Mouse (Mus musculus) 3T3-L1 (cell line): ENCODE measurements around the gene Kri1.
"Not testable (repeated sequence)": the region's sequence is repeated elsewhere in the genome, so short reads cannot be mapped to it uniquely, and the experiment has no call there.

Experiments
- DNase-seq: peaks from one replicate; pipeline ENCODE4 v3.0.0-alpha.2; 2015; ENCODE audit warnings: low read depth, low spot score

Kri1 gene

DNA sequence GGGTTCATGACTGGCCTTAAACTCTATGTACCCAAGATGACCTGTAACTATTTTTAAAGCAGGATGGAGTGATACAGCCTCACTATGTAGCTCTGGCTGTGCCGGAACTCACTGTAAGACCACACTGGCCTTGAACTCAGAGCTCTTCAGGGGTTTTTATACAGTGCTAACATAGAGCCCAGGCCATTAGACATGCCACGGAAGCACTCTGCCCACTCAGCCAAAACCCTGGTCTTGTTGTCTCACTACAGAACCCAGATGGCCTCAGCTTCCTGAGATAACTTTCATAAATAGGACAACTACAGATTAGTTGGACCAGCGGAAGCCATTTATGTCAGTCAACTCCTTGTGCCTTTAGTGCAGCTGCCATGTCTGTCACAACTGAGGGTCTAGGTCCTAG, 13.4 kb downstream of the Kri1 start:
- no peak for DNase-seq

GRCm38 (mm10) chr9:21273520-21274228, 14.1 kb downstream of the Kri1 start:
- DNase-seq = no peak

DNA sequence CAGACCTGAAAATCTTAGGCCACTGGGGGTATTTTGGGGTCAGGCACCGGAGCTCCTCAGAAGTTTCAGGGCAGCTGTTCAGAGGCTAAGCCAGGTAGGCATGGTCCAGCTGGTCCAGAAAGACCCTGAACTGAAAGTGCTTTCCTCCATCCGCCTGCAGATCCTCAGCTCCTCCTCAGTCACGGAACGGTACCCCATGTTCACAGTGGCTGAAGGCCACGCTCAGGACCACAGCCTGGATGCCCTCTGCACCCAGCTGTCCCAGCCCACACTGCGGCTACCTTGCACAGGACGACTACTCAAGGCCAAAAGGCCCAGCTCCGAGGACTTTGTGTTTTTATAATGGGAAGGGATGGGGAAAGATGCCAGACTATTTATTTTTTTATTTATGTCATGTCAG, 14.7 kb downstream of the Kri1 start:
- DNase-seq = no peak

DNA sequence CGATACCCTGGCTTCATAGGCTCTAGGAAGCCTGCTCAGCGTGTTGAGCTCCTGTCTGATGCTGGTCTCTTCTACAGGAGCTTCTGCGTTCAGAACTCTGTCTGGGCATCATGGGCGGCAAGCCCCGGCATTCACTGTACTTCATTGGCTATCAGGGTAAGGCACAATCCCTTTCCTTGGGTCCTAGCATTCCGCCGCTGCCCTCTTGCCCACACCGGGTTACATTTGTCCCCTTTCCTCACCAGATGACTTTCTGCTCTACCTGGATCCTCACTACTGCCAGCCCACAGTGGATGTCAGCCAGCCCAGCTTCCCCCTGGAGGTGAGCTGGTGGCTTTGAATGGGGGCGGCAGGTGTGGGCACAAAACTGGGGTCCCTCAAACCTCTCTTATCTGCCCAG, 15.4 kb downstream of the Kri1 start:
- no peak for DNase-seq

GRCm38 (mm10) chr9:21269590-21269989, 18.2 kb downstream of the Kri1 start:
- DNase-seq = not testable (repeated sequence)

DNA sequence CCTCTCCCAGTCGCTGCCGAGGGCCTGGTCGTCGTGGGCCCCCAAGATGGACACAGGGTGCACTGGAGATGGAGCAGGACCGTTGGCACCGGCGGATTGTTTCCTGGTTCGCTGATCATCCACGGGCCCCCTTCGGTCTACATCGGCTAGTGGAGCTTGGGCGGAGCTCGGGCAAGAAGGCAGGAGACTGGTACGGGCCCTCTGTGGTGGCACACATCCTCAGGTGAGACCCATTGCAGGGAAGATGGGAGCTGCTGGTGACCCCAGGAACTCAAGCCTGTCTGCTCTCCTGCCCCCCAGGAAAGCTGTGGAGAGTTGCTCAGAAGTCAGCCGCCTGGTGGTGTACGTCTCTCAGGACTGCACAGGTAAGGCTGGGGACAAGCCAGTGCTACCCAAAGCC, 19.5 kb downstream of the Kri1 start:
- no peak for DNase-seq

DNA sequence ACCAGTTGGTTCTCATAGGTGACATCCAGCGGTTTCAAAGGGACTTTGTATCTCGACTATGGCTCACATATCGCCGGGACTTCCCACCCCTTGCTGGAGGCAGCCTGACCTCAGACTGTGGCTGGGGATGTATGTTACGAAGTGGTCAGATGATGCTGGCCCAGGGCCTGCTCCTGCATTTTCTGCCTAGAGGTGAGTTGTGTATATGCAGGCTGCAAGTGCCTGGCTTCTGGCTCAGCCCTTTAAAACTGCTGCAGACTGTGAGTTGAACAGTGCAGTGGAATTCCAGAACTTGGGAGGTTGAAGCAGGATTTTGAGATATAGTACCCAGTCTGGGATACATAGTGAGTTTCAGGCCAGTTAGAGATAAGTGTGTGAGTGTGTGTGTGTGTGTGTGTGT, 20.9 kb downstream of the Kri1 start:
- peak; percentile 53 for DNase-seq

- peak; percentile 13 for DNase-seq
Measured at GRCm38 (mm10) chr9:21265611-21266010, 22.2 kb downstream of the Kri1 start.

- DNase-seq = peak; percentile 99
Measured at GRCm38 (mm10) chr9:21265000-21265561, 22.7 kb downstream of the Kri1 start, which contains the start of gene Atg4d. Atg4d (plus strand) TSS chr9:21265293.

GRCm38 (mm10) chr9:21264272-21264999, 23.3 kb downstream of the Kri1 start:
- peak; percentile 10 for DNase-seq

DNA sequence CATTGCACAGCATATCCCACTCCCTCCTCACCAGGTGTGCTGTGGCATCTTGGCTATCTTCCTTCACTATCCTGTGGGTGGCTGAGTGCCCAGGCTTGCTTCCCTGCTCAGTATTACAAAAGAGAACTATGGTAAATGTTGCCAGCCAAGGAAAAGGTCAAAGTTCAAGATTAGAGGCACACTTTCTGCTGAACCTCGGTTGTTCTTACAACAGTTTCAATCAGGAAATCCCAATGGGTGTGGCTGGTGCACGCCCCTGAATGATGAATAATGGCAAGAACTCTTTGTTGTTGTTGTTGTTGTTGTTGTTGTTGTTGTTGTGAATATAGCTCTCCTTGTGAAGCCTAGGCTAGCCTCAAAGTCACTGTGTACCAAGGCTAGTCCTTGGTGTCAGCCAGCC, 25.9 kb downstream of the Kri1 start:
- peak; percentile 26 for DNase-seq

- DNase-seq = peak; percentile 84
Measured at GRCm38 (mm10) chr9:21260491-21261040, 27.2 kb downstream of the Kri1 start.

GRCm38 (mm10) chr9:21256349-21256748, 31.4 kb downstream of the Kri1 start:
- not testable (repeated sequence) for DNase-seq

DNA sequence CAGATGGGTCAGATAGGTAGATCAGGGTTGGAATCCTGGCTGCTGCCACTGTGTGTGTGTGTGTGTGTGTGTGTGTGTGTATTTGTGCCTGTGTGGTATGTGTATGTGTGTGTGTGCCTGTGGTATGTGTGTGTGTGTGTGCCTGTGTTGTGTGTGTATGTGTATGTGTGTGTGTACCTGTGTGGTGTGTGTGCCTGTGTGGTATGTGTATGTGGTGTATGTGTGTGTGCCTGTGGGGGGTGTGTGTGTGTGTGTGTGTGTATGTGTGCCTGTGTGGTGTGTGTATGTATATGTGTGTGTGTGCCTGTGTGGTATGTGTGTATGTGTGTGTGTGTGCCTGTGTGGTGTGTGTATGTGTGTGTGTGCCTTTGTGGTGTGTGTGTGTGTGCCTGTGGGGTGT, 33.1 kb downstream of the Kri1 start:
- DNase-seq = no peak

- no peak for DNase-seq
Measured at GRCm38 (mm10) chr9:21251116-21251735, 36.5 kb downstream of the Kri1 start.

- no peak for DNase-seq
Measured at GRCm38 (mm10) chr9:21250509-21250908, 37.3 kb downstream of the Kri1 start.

- DNase-seq = no peak
Measured at GRCm38 (mm10) chr9:21249629-21250508, 37.9 kb downstream of the Kri1 start.

- DNase-seq = no peak
Measured at GRCm38 (mm10) chr9:21248326-21248725, 39.4 kb downstream of the Kri1 start, which contains the start of gene S1pr5. S1pr5 (minus strand) TSS chr9:21248443.

- DNase-seq = no peak
Measured at GRCm38 (mm10) chr9:21246342-21246741, 41.4 kb downstream of the Kri1 start.

GRCm38 (mm10) chr9:21245113-21245487, 42.7 kb downstream of the Kri1 start:
- DNase-seq = no peak
